Mouse (Mus musculus): Measurements from ENCODE around the gene Gtf2ird1. TPM values are rescaled to one million over a fixed set of nuclear protein-coding genes. Genes with fewer than 3 reads are reported as not detected.

Gtf2ird1 gene
- polyA plus RNA-seq, 1 experiment from 2014 or later = 122 TPM

- WGBS = 76% methylated on average over 13 of the region's 13 CpGs
These were observed 130.5 kb downstream of the Gtf2ird1 start for GRCm38 (mm10) chr5:134325856-134326566.

GRCm38 (mm10) chr5:134323869-134324268, 132.6 kb downstream of the Gtf2ird1 start:
- H3K27ac ChIP-seq (replicated peaks) = peak overlapping the region; percentile 45
- no peaks in the 10 kb centered on the region for H3K9me3 ChIP-seq
- H3K36me3 ChIP-seq (replicated peaks) = no peaks in the 10 kb centered on the region
- no peaks in the 10 kb centered on the region for H3K27me3 ChIP-seq (replicated peaks; ENCODE audit: low read depth, poor library complexity, severe bottlenecking)
- peaks cover 33% of the 10 kb centered on the region for H3K4me1 ChIP-seq
- peak; percentile 41 for DNase-seq (ENCODE audit: low spot score)
- WGBS = 17% methylated on average over 2 of the region's 2 CpGs
- H3K4me3 ChIP-seq = no peak overlapping the region

More at GRCm38 (mm10) chr5:134325856-134326566, 130.5 kb downstream of the Gtf2ird1 start:
- Histone ChIP-seq H3K4me1 (peaks cover 32% of the 10 kb centered on the region), H3K36me3 (replicated peaks) (no peaks in the 10 kb centered on the region), H3K27me3 (replicated peaks; ENCODE audit: low read depth, poor library complexity, severe bottlenecking) (no peaks in the 10 kb centered on the region), H3K27ac (replicated peaks) (peak overlapping the region; percentile 40; the same call in 1 of the 2 replicates), H3K4me3 (no peak overlapping the region), H3K9me3 (no peaks in the 10 kb centered on the region)
- no peak for DNase-seq (ENCODE audit: low spot score)

- no peaks in the 10 kb centered on the region for H3K9me3 ChIP-seq
- WGBS = 90% methylated on average over 13 of the region's 13 CpGs
- peaks cover 38% of the 10 kb centered on the region for H3K4me1 ChIP-seq
- DNase-seq (ENCODE audit: low spot score) = no peak
- no peak overlapping the region for H3K27ac ChIP-seq (replicated peaks)
- no peaks in the 10 kb centered on the region for H3K36me3 ChIP-seq (replicated peaks)
- H3K27me3 ChIP-seq (replicated peaks; ENCODE audit: low read depth, poor library complexity, severe bottlenecking) = no peaks in the 10 kb centered on the region
- no peak overlapping the region for H3K4me3 ChIP-seq
These were observed 133.2 kb downstream of the Gtf2ird1 start for GRCm38 (mm10) chr5:134323311-134323710.

- Histone ChIP-seq H3K4me1 (peaks cover 40% of the 10 kb centered on the region), H3K27me3 (replicated peaks; ENCODE audit: low read depth, poor library complexity, severe bottlenecking) (no peaks in the 10 kb centered on the region), H3K9me3 (no peaks in the 10 kb centered on the region), H3K36me3 (replicated peaks) (no peaks in the 10 kb centered on the region), H3K27ac (replicated peaks) (peak overlapping the region; percentile 71), H3K4me3 (no peak overlapping the region)
- DNase-seq (ENCODE audit: low spot score) = no peak
- 81% methylated on average over 13 of the region's 13 CpGs for WGBS
These were observed 134.2 kb downstream of the Gtf2ird1 start for GRCm38 (mm10) chr5:134322355-134322754.

- Histone ChIP-seq H3K4me3 (no peak overlapping the region), H3K4me1 (peaks cover 45% of the 10 kb centered on the region), H3K36me3 (replicated peaks) (no peaks in the 10 kb centered on the region), H3K9me3 (no peaks in the 10 kb centered on the region), H3K27ac (replicated peaks) (peak overlapping the region; percentile 71), H3K27me3 (replicated peaks; ENCODE audit: low read depth, poor library complexity, severe bottlenecking) (no peaks in the 10 kb centered on the region)
- DNase-seq (ENCODE audit: low spot score) = no peak
- WGBS = 66% methylated on average over 7 of the region's 7 CpGs
These were observed 134.8 kb downstream of the Gtf2ird1 start for GRCm38 (mm10) chr5:134321699-134322098.

- peaks cover 42% of the 10 kb centered on the region for H3K4me1 ChIP-seq
- H3K27me3 ChIP-seq (replicated peaks; ENCODE audit: low read depth, poor library complexity, severe bottlenecking) = no peaks in the 10 kb centered on the region
- DNase-seq (ENCODE audit: low spot score) = no peak
- WGBS = 81% methylated on average over 6 of the region's 6 CpGs
- no peak overlapping the region for H3K4me3 ChIP-seq
- H3K36me3 ChIP-seq (replicated peaks) = no peaks in the 10 kb centered on the region
- H3K27ac ChIP-seq (replicated peaks) = no peak overlapping the region
- no peaks in the 10 kb centered on the region for H3K9me3 ChIP-seq
These were observed 137.6 kb downstream of the Gtf2ird1 start for GRCm38 (mm10) chr5:134318903-134319302.

GRCm38 (mm10) chr5:134316721-134317120, 139.8 kb downstream of the Gtf2ird1 start:
- 72% methylated on average over 7 of the region's 7 CpGs for WGBS
- H3K27ac ChIP-seq (replicated peaks) = peak overlapping the region; percentile 100
- no peaks in the 10 kb centered on the region for H3K9me3 ChIP-seq
- H3K27me3 ChIP-seq (replicated peaks; ENCODE audit: low read depth, poor library complexity, severe bottlenecking) = no peaks in the 10 kb centered on the region
- no peak for DNase-seq (ENCODE audit: low spot score)
- H3K4me3 ChIP-seq = no peak overlapping the region
- H3K36me3 ChIP-seq (replicated peaks) = peaks cover 5% of the 10 kb centered on the region
- H3K4me1 ChIP-seq = peaks cover 40% of the 10 kb centered on the region

GRCm38 (mm10) chr5:134315623-134316350, 140.7 kb downstream of the Gtf2ird1 start:
- Histone ChIP-seq H3K36me3 (replicated peaks) (peaks cover 14% of the 10 kb centered on the region), H3K4me1 (peaks cover 44% of the 10 kb centered on the region), H3K27ac (replicated peaks) (peak overlapping the region; percentile 100), H3K4me3 (peak overlapping the region; percentile 89), H3K9me3 (no peaks in the 10 kb centered on the region), H3K27me3 (replicated peaks; ENCODE audit: low read depth, poor library complexity, severe bottlenecking) (no peaks in the 10 kb centered on the region)
- peak; percentile 70 for DNase-seq (ENCODE audit: low spot score)
- WGBS = 1% methylated on average over 25 of the region's 25 CpGs

- peak within 1 kb of the TSS; percentile 89 for H3K4me3 ChIP-seq
- peaks cover 22% of the 10 kb centered on the region for H3K36me3 ChIP-seq (replicated peaks)
- WGBS = under 1% methylated on average over 40 of the region's 40 CpGs
- H3K9me3 ChIP-seq = no peaks in the 10 kb centered on the region
- peaks cover 45% of the 10 kb centered on the region for H3K4me1 ChIP-seq
- peak within 1 kb of the TSS; percentile 100 for H3K27ac ChIP-seq (replicated peaks)
- no peaks in the 10 kb centered on the region for H3K27me3 ChIP-seq (replicated peaks; ENCODE audit: low read depth, poor library complexity, severe bottlenecking)
- DNase-seq (ENCODE audit: low spot score) = peak; percentile 98
These were observed 141.6 kb downstream of the Gtf2ird1 start, which contains the start of gene Gtf2i for GRCm38 (mm10) chr5:134314688-134315622. Gene Gtf2i (minus strand): TSS chr5:134314760.

- DNase-seq (ENCODE audit: low spot score) = no peak
- peaks cover 45% of the 10 kb centered on the region for H3K4me1 ChIP-seq
- H3K9me3 ChIP-seq = no peaks in the 10 kb centered on the region
- no peaks in the 10 kb centered on the region for H3K27me3 ChIP-seq (replicated peaks; ENCODE audit: low read depth, poor library complexity, severe bottlenecking)
- peak overlapping the region; percentile 100 for H3K27ac ChIP-seq (replicated peaks)
- H3K4me3 ChIP-seq = peak overlapping the region; percentile 89
- peaks cover 30% of the 10 kb centered on the region for H3K36me3 ChIP-seq (replicated peaks)
- under 1% methylated on average over 54 of the region's 64 CpGs for WGBS
These were observed 142.3 kb downstream of the Gtf2ird1 start for GRCm38 (mm10) chr5:134314068-134314674.

GRCm38 (mm10) chr5:134313451-134314067, 143.0 kb downstream of the Gtf2ird1 start:
- Histone ChIP-seq H3K27me3 (replicated peaks; ENCODE audit: low read depth, poor library complexity, severe bottlenecking) (no peaks in the 10 kb centered on the region), H3K4me1 (peaks cover 41% of the 10 kb centered on the region), H3K27ac (replicated peaks) (peak overlapping the region; percentile 100), H3K9me3 (no peaks in the 10 kb centered on the region), H3K4me3 (peak overlapping the region; percentile 89), H3K36me3 (replicated peaks) (peaks cover 36% of the 10 kb centered on the region)
- DNase-seq (ENCODE audit: low spot score) = peak; percentile 98
- WGBS = under 1% methylated on average over 65 of the region's 68 CpGs
